Mouse (Mus musculus): Measurements from ENCODE around the gene Iqgap2.

Iqgap2 gene

GRCm38 (mm10) chr13:95779261-95779660 is 112.5 kb downstream of the Iqgap2 start:
- in situ Hi-C loops (cut with MseI, MboI), result loop anchor here in 1 of 2 experiments (5.0 kb wide), 1 partner anchor 113 kb away; the partner anchor contains the start of gene Iqgap2

GRCm38 (mm10) chr13:95778761-95779161 is 113.0 kb downstream of the Iqgap2 start:
- in situ Hi-C loops (cut with MseI, MboI), result loop anchor here in 1 of 2 experiments (5.0 kb wide), 1 partner anchor 114 kb away; the partner anchor contains the start of gene Iqgap2

GRCm38 (mm10) chr13:95777651-95778391 is 113.9 kb downstream of the Iqgap2 start:
- in situ Hi-C loops (cut with MseI, MboI), result loop anchor here in 1 of 2 experiments (5.0 kb wide), 1 partner anchor 114 kb away; the partner anchor contains the start of gene Iqgap2

GRCm38 (mm10) chr13:95777237-95777636 is 114.5 kb downstream of the Iqgap2 start:
- in situ Hi-C loops (cut with MseI, MboI), result loop anchor here in 1 of 2 experiments (5.0 kb wide), 1 partner anchor 115 kb away; the partner anchor contains the start of gene Iqgap2

GRCm38 (mm10) chr13:95774966-95775696 is 116.6 kb downstream of the Iqgap2 start:
- in situ Hi-C loops (cut with MseI, MboI), result loop anchor here in 1 of 2 experiments (5.0 kb wide), 1 partner anchor 117 kb away; the partner anchor contains the start of gene Iqgap2

GRCm38 (mm10) chr13:95765017-95765416 is 126.7 kb downstream of the Iqgap2 start:
- in situ Hi-C loops (cut with MseI, MboI), result no loop called here

GRCm38 (mm10) chr13:95763876-95764517 is 127.7 kb downstream of the Iqgap2 start:
- in situ Hi-C loops (cut with MseI, MboI), result no loop called here

- in situ Hi-C loops (cut with MseI, MboI), result no loop called here
These were observed 131.9 kb downstream of the Iqgap2 start for GRCm38 (mm10) chr13:95759810-95760209.

GRCm38 (mm10) chr13:95754285-95754684 is 137.4 kb downstream of the Iqgap2 start:
- in situ Hi-C loops (cut with MseI, MboI), result no loop called here

- in situ Hi-C loops (cut with MseI, MboI), result no loop called here
These were observed 139.3 kb downstream of the Iqgap2 start for GRCm38 (mm10) chr13:95752386-95752785.

GRCm38 (mm10) chr13:95747541-95747940 is 144.2 kb downstream of the Iqgap2 start:
- in situ Hi-C loops (cut with MseI, MboI), result no loop called here

GRCm38 (mm10) chr13:95747101-95747500 is 144.6 kb downstream of the Iqgap2 start:
- in situ Hi-C loops (cut with MseI, MboI), result no loop called here

GRCm38 (mm10) chr13:95746509-95746908 is 145.2 kb downstream of the Iqgap2 start:
- in situ Hi-C loops (cut with MseI, MboI), result no loop called here

- in situ Hi-C loops (cut with MseI, MboI), result no loop called here
These were observed 146.3 kb downstream of the Iqgap2 start for GRCm38 (mm10) chr13:95745451-95745850.

- in situ Hi-C loops (cut with MseI, MboI), result no loop called here
These were observed 148.7 kb downstream of the Iqgap2 start for GRCm38 (mm10) chr13:95742881-95743466.

GRCm38 (mm10) chr13:95741813-95742689 is 149.7 kb downstream of the Iqgap2 start:
- in situ Hi-C loops (cut with MseI, MboI), result no loop called here

GRCm38 (mm10) chr13:95739651-95740050 is 152.1 kb downstream of the Iqgap2 start:
- in situ Hi-C loops (cut with MseI, MboI), result no loop called here

GRCm38 (mm10) chr13:95730491-95730890 is 161.2 kb downstream of the Iqgap2 start:
- in situ Hi-C loops (cut with MseI, MboI), result no loop called here

- in situ Hi-C loops (cut with MseI, MboI), result loop anchor here in 1 of 2 experiments (10.0 kb wide), 1 partner anchor 155 kb away; no protein-coding TSS in a partner anchor
These were observed 172.1 kb downstream of the Iqgap2 start for GRCm38 (mm10) chr13:95719320-95720232.

Data from mouse trophoblast stem cell (cell line).